12 mouse cellular contexts compared by ENCODE assay signal in the genomic region with DNA sequence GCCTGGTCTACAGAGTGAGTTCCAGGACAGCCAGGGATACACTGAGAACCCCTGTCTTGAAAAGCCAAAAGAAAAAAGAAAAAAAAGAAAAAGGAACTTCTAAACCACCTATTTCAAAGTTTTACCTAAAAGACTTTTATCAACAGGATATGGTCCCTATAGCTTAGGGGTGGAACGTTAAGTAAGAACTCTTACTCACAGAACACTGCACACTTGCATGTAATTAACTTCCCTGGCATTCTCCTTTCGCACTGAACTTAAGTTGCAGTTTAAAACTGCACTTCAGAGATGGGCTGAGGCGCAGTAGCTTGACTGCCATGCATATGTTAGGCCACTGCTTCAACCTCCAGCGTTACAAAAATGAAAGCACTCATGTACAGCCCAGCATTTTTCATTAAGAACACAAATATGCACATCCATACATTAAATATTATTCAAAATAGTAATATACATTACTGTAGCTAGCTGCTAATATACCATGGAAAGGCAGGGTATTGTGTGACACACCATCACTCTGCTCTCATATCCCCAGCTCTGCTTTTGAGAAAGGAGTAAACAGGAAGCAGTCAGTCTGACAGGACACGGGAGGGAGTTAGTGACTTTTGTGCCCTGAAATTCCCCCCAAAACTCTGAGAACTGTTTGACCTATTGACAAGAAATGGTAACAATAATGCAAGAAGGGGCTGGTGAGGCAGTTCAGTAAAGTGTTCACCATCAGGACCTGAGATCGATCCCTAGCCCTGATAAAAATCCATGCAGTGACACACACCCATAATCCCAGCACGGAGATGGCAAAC. TPM values are rescaled to one million over a fixed set of nuclear protein-coding genes. Genes with fewer than 3 reads are reported as not detected.
A peak's percentile ranks its signal among the peaks of the same experiment; 100 is the strongest.
DNase-seq lines count a peak whose midpoint lies in the region; ATAC-seq and TF ChIP-seq lines count a peak whose summit lies in the region.
"Had no signal": no experiment of that assay in that cellular context is flagged by ENCODE, and none has a peak within 500 bp of the region (broad histone marks: within the 10 kb centered on the region; RNA-seq: fewer than 3 reads in every experiment).

No protein-coding gene starts in this region.

- no peak for DNase-seq in heart, postnatal 10 days
- no peak for DNase-seq in spleen, adult 2 months (ENCODE audit: low read depth in 1 of 2, low spot score in 2 of 2)
- DNase-seq in spleen, adult 18-20 months, result no peak
- DNase-seq in liver, embryonic 11.5 days (ENCODE audit: low spot score), result no peak
- peak; percentile 42 for DNase-seq in thymus, postnatal 25 days
- DNase-seq in cerebellum, adult 9-11 months, result no peak
- DNase-seq: cerebellum, adult 18-20 months had no signal

- no peak for ATAC-seq in heart, embryonic 13.5 days (ENCODE audit: extremely low read depth, insufficient number of reproducible peaks, low FRiP score, low TSS enrichment)
- ATAC-seq in liver, embryonic 11.5 days (replicated peaks; ENCODE audit: low FRiP score), result no peak
- no peak for ATAC-seq in cerebellum, adult (ENCODE audit: insufficient number of reproducible peaks, low FRiP score, low TSS enrichment)
- ATAC-seq: hindbrain, embryonic 16.5 days had no signal

- H3K9me3 ChIP-seq in heart, embryonic 13.5 days, result no peaks in the 10 kb centered on the region
- no peaks in the 10 kb centered on the region for H3K9me3 ChIP-seq in liver, embryonic 11.5 days (ENCODE audit: control insufficient read depth, low read length)
- H3K9me3 ChIP-seq: limb, embryonic 15.5 days; stomach, embryonic 15.5 days had no signal

- no peak overlapping the region; the same call in 1 of the 2 replicates for H3K9ac ChIP-seq in heart, embryonic 13.5 days
- H3K9ac ChIP-seq in liver, embryonic 11.5 days (ENCODE audit: low read depth, low read length), result no peak overlapping the region
- H3K9ac ChIP-seq: limb, embryonic 15.5 days; stomach, embryonic 15.5 days had no signal

- peaks cover 66% of the 10 kb centered on the region for H3K4me1 ChIP-seq in heart, embryonic 13.5 days
- H3K4me1 ChIP-seq in spleen, adult 2 months (ENCODE audit: control insufficient read depth, insufficient read depth, insufficient read length), result peaks cover 39% of the 10 kb centered on the region
- peaks cover 42% of the 10 kb centered on the region for H3K4me1 ChIP-seq in liver, embryonic 11.5 days (replicated peaks; ENCODE audit: control insufficient read depth, insufficient read depth, low read length)
- H3K4me1 ChIP-seq: limb, embryonic 15.5 days had no signal

- 73% methylated on average over 7 of the region's 7 CpGs for WGBS in heart, embryonic 13.5 days
- 21% methylated on average over 7 of the region's 7 CpGs for WGBS in spleen, adult 2 months
- 59% methylated on average over 7 of the region's 7 CpGs for WGBS in liver, embryonic 11.5 days

- no peak overlapping the region for H3K4me3 ChIP-seq in heart, embryonic 13.5 days
- 0 out of 2 replicates have a peak overlapping the region, but pooled peaks have one; percentile 2 for H3K4me3 ChIP-seq in spleen, adult 2 months (ENCODE audit: extremely low read depth, insufficient read depth, insufficient read length)
- H3K4me3 ChIP-seq in liver, embryonic 11.5 days (ENCODE audit: low read depth, low read length), result no peak overlapping the region
- H3K4me3 ChIP-seq: limb, embryonic 15.5 days; stomach, embryonic 15.5 days had no signal

- no peak for TF ChIP-seq POLR2A in spleen, adult 2 months (IDR thresholded peaks at IDR 0.05; ENCODE audit: low read depth, low read length)

- H3K27me3 ChIP-seq in heart, embryonic 13.5 days (replicated peaks), result no peaks in the 10 kb centered on the region
- H3K27me3 ChIP-seq in spleen, adult 2 months (ENCODE audit: control insufficient read depth, insufficient read depth, low read length), result no peaks in the 10 kb centered on the region
- no peaks in the 10 kb centered on the region for H3K27me3 ChIP-seq in liver, embryonic 11.5 days (replicated peaks; ENCODE audit: control insufficient read depth, insufficient read depth, low read length)
- H3K27me3 ChIP-seq: limb, embryonic 15.5 days; stomach, embryonic 15.5 days had no signal

- no peaks in the 10 kb centered on the region for H3K36me3 ChIP-seq in heart, embryonic 13.5 days
- H3K36me3 ChIP-seq in spleen, adult 2 months (ENCODE audit: control insufficient read depth, insufficient read depth, low read length), result no peaks in the 10 kb centered on the region
- no peaks in the 10 kb centered on the region for H3K36me3 ChIP-seq in liver, embryonic 11.5 days (ENCODE audit: control insufficient read depth, insufficient read depth, low read length)
- H3K36me3 ChIP-seq: limb, embryonic 15.5 days; stomach, embryonic 15.5 days had no signal

- H3K27ac ChIP-seq in heart, embryonic 13.5 days (replicated peaks), result peak overlapping the region; percentile 65
- H3K27ac ChIP-seq in spleen, adult 2 months (ENCODE audit: insufficient read depth, low read length), result peak overlapping the region; percentile 79
- H3K27ac ChIP-seq in liver, embryonic 11.5 days (ENCODE audit: low read depth, low read length), result no peak overlapping the region
- H3K27ac ChIP-seq: limb, embryonic 15.5 days; stomach, embryonic 15.5 days had no signal

- no peak overlapping the region for H3K4me2 ChIP-seq in heart, embryonic 13.5 days
- H3K4me2 ChIP-seq in liver, embryonic 11.5 days, result peak overlapping the region; percentile 22
- H3K4me2 ChIP-seq: limb, embryonic 15.5 days; stomach, embryonic 15.5 days had no signal

- no peak for TF ChIP-seq CTCF in spleen, adult 2 months (IDR thresholded peaks at IDR 0.05; ENCODE audit: extremely low read depth, insufficient read depth, insufficient read length, insufficient replicate concordance)

- intact Hi-C loops in heart, postnatal 10 days (cut with DNase I), result loop anchor here (5.0 kb wide), 1 partner anchor 67 kb away; no protein-coding TSS in a partner anchor

RNA-seq across cellular contexts. Expression of gene Cdc42se2, which starts 13.0 kb away (rescaled TPM):
- polyA plus RNA-seq in heart, embryonic 13.5 days (2015; fragmentation: Nextera tagmentation; extraction: Ambion mirVana), result 56.0 and 57.8 TPM in 2 replicates
- total RNA-seq in heart, postnatal 10 days (2021), result 10 to 100 TPM; 35.9 to 36.9 TPM
- 55.8 and 58.5 TPM in 2 replicates for polyA plus RNA-seq in spleen, adult 2 months (2012; rRNA removed)
- 43.2 and 49.9 TPM in 2 replicates for polyA plus RNA-seq in liver, embryonic 11.5 days (2014; fragmentation: Nextera tagmentation; extraction: Ambion mirVana)
